Mouse (Mus musculus) myocyte (in vitro differentiated cells): ENCODE data around the gene Fam169a. TPM values are rescaled to one million over a fixed set of nuclear protein-coding genes. Genes with fewer than 3 reads are reported as not detected.
A peak's percentile ranks its signal among the peaks of the same experiment; 100 is the strongest.

Source experiments
- H3K27me3 ChIP-seq: one replicate; pipeline ENCODE4 v1.6.1; 2011; ENCODE audit not compliant: control insufficient read depth, insufficient read depth, insufficient read length
- H3K36me3 ChIP-seq: one replicate; pipeline ENCODE4 v1.6.1; 2011; ENCODE audit not compliant: control insufficient read depth, insufficient read depth
- H3K4me2 ChIP-seq: one replicate; pipeline ENCODE4 v1.6.1; 2011; ENCODE audit warnings: low read depth, control low read depth
- H3K4me3 ChIP-seq: one replicate; pipeline ENCODE4 v1.5.1; 2011; ENCODE audit warnings: mild to moderate bottlenecking, control low read depth, moderate library complexity
- H3K79me2 ChIP-seq: one replicate; pipeline ENCODE4 v1.6.1; 2011; ENCODE audit not compliant: control insufficient read depth, insufficient read depth
- H3ac ChIP-seq: one replicate; pipeline ENCODE4 v1.6.1; 2011; ENCODE audit not compliant: control insufficient read depth, insufficient read length
- CEBPB ChIP-seq: IDR thresholded peaks from 2 replicates; pipeline ENCODE4 v1.6.1; 2011; ENCODE audit warnings: mild to moderate bottlenecking, moderate library complexity; ENCODE audit not compliant: poor library complexity, insufficient read depth, severe bottlenecking
- E2F4 ChIP-seq: IDR thresholded peaks from one replicate; pipeline ENCODE4 v1.6.1; 2011; ENCODE audit warnings: mild to moderate bottlenecking, control low read depth, moderate library complexity; ENCODE audit not compliant: insufficient read depth
- MAX ChIP-seq: IDR thresholded peaks from one replicate; pipeline ENCODE4 v1.6.1; 2011; ENCODE audit warnings: low read depth, mild to moderate bottlenecking, control low read depth
- MYOD1 ChIP-seq, 3 experiments: IDR thresholded peaks; one replicate each; pipeline ENCODE4 v1.6.1; 2011; ENCODE audit warnings: control low read depth in 2 of 3, low read depth in 2 of 3, mild to moderate bottlenecking in 2 of 3, moderate library complexity in 1 of 3; ENCODE audit not compliant: insufficient read length in 2 of 3, control insufficient read depth in 1 of 3
- MYOG ChIP-seq, 3 experiments: IDR thresholded peaks; one replicate each; pipeline ENCODE4 v1.6.1; 2011; ENCODE audit warnings: control low read depth in 2 of 3, low read depth in 2 of 3, mild to moderate bottlenecking in 2 of 3; ENCODE audit not compliant: insufficient read length in 2 of 3, control insufficient read depth in 1 of 3, insufficient read depth in 1 of 3
- POLR2A ChIP-seq: IDR thresholded peaks from one replicate; pipeline ENCODE4 v1.6.1; 2011; ENCODE audit warnings: low read depth, mild to moderate bottlenecking, control low read depth, moderate library complexity; ENCODE audit not compliant: insufficient read length
- POLR2AphosphoS2 ChIP-seq: IDR thresholded peaks from one replicate; pipeline ENCODE4 v1.6.1; 2011; ENCODE audit warnings: low read depth, control low read depth; ENCODE audit not compliant: insufficient read length
- REST ChIP-seq: IDR thresholded peaks from one replicate; pipeline ENCODE4 v1.6.1; 2011; ENCODE audit warnings: mild to moderate bottlenecking, control low read depth, moderate library complexity; ENCODE audit not compliant: insufficient read depth, insufficient read length
- SRF ChIP-seq: IDR thresholded peaks from one replicate; pipeline ENCODE4 v1.6.1; 2011; ENCODE audit warnings: low read depth; ENCODE audit not compliant: control insufficient read depth, insufficient read length
- TCF12 ChIP-seq: IDR thresholded peaks from one replicate; pipeline ENCODE4 v1.6.1; 2011; ENCODE audit warnings: mild to moderate bottlenecking, control low read depth; ENCODE audit not compliant: poor library complexity, insufficient read depth, severe bottlenecking
- TCF3 ChIP-seq: IDR thresholded peaks from one replicate; pipeline ENCODE4 v1.6.1; 2011; ENCODE audit warnings: low read depth, control low read depth; ENCODE audit not compliant: insufficient read length
- USF1 ChIP-seq: IDR thresholded peaks from one replicate; pipeline ENCODE4 v1.6.1; 2011; ENCODE audit warnings: low read depth, mild to moderate bottlenecking, control low read depth, moderate library complexity
- polyA plus RNA-seq: library from polyadenylated mRNA; unstranded; fragments of >200 nt; fragmentation: generic; extraction: Trizol; gene quantifications from one replicate; pipeline ENCODE4 v1.2.1, GENCODE M21; 2012; ENCODE audit warnings: missing spikeins

Fam169a gene
- 0.08 TPM for polyA plus RNA-seq

DNA sequence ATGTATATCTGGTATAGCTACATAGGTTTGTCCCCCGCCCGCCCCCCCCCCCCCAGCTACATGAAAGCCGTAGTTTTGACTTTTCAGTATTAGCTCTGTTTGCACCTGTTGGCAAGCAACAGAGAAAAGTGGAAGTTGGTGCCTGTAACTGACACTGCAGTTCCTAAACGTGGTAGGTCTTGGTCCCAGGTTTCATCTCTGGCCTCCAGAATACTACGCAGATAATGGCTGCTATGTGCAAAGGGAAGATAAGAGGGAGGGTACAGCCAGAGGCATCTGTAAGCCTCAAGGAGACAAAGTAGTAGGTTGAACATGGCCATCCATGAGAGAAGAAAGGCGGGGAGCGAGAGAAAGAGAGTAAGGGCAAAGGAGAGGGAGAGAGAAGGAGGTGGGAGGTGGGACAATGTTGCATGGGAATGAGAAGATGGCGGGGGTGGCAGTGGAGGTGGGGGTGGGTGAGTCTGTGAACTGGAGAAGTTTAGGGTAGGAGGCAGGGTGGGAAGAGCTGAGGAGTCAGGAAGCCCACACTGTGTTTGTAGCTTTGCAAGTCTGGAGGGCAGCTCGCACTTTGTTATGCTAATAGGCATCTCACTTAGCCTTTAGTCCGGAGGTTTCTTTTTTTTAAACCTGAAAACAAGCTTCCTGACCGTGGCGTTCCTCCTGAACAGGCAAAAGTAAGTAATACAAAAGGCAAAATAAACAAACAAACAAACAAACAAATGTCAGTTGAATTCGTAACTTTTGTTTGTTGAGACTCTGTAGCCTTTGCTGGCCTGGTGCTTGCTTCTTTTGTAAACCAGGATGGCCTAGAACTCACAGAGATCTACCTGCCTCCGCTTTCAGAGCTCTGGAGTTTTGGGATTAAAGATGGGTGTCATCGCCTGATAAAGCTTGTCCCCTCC is at the start of gene Fam169a:
Gene Fam169a (plus strand): TSS at position 638 of the 902 bp plus-strand sequence.
- Histone ChIP-seq H3K36me3 (no peaks in the 10 kb centered on the region), H3ac (no peak within 1 kb of the TSS), H3K27me3 (peaks cover 19% of the 10 kb centered on the region), H3K79me2 (no peaks in the 10 kb centered on the region), H3K4me3 (no peak within 1 kb of the TSS), H3K4me2 (no peak within 1 kb of the TSS)
- no peak for TF ChIP-seq REST
- no peak for TF ChIP-seq MYOD1 (IDR thresholded peaks at IDR 0.05; ENCODE audit: control insufficient read depth in 1 of 3, insufficient read length in 2 of 3, low read depth in 2 of 3)
- no peak for TF ChIP-seq SRF
- no peak for TF ChIP-seq E2F4
- TF ChIP-seq MYOG (IDR thresholded peaks at IDR 0.05; ENCODE audit: control insufficient read depth in 1 of 3, insufficient read depth in 1 of 3, insufficient read length in 2 of 3, low read depth in 2 of 3), result no peak
- no peak for TF ChIP-seq POLR2A
- no peak for TF ChIP-seq MAX
- TF ChIP-seq TCF3, result no peak
- TF ChIP-seq POLR2AphosphoS2, result no peak
- TF ChIP-seq USF1, result no peak
- TF ChIP-seq CEBPB, result no peak
- TF ChIP-seq TCF12, result no peak

DNA sequence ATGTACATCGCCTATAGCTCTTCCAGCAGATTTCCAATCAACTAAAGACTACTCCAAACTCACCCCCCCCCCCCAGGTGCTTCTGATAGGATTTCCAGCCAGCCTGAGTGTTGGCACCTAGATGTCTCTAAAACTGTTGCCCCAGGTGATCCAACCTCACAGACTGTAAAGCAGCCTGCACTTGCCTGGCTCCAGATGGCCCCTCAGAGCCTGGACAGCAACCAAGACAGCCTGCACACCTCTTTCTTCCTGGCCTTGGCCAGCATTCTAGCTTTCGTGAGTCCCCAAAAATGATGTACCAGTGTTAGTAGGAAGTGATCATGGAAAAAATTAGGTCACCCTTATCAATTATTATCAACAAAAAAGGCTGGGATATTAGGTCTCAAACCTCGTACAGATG is 49.4 kb upstream of the Fam169a start:
- no peaks in the 10 kb centered on the region for H3K36me3 ChIP-seq
- H3K4me2 ChIP-seq, result no peak overlapping the region
- H3K79me2 ChIP-seq, result no peaks in the 10 kb centered on the region
- H3K27me3 ChIP-seq, result no peaks in the 10 kb centered on the region
- H3K4me3 ChIP-seq, result no peak overlapping the region
- no peak overlapping the region for H3ac ChIP-seq
- TF ChIP-seq TCF12 (no peak), E2F4 (no peak), REST (no peak), TCF3 (no peak), POLR2A (no peak), MYOD1 (IDR thresholded peaks at IDR 0.05; ENCODE audit: control insufficient read depth in 1 of 3, insufficient read length in 2 of 3, low read depth in 2 of 3) (no peak), MAX (no peak), USF1 (no peak), CEBPB (no peak), POLR2AphosphoS2 (no peak), SRF (no peak), MYOG (IDR thresholded peaks at IDR 0.05; ENCODE audit: control insufficient read depth in 1 of 3, insufficient read depth in 1 of 3, insufficient read length in 2 of 3, low read depth in 2 of 3) (no peak)

GRCm38 (mm10) chr13:97020122-97020521 is 47.0 kb upstream of the Fam169a start:
- H3K27me3 ChIP-seq, result no peaks in the 10 kb centered on the region
- H3K4me3 ChIP-seq, result no peak overlapping the region
- no peaks in the 10 kb centered on the region for H3K79me2 ChIP-seq
- no peak for TF ChIP-seq MYOD1 (IDR thresholded peaks at IDR 0.05; ENCODE audit: control insufficient read depth in 1 of 3, insufficient read length in 2 of 3, low read depth in 2 of 3)
- TF ChIP-seq TCF12, result no peak
- no peak for TF ChIP-seq TCF3
- no peak for TF ChIP-seq CEBPB
- no peak for TF ChIP-seq MAX
- peak; percentile 54 for TF ChIP-seq REST
- no peaks in the 10 kb centered on the region for H3K36me3 ChIP-seq
- H3K4me2 ChIP-seq, result no peak overlapping the region
- H3ac ChIP-seq, result no peak overlapping the region

GRCm38 (mm10) chr13:97021906-97022305 is 45.2 kb upstream of the Fam169a start:
- Histone ChIP-seq H3K27me3 (no peaks in the 10 kb centered on the region), H3ac (no peak overlapping the region), H3K4me2 (peak overlapping the region; percentile 7), H3K79me2 (no peaks in the 10 kb centered on the region), H3K4me3 (no peak overlapping the region), H3K36me3 (no peaks in the 10 kb centered on the region)
- no peak for TF ChIP-seq SRF
- TF ChIP-seq MYOD1 (IDR thresholded peaks at IDR 0.05; ENCODE audit: control insufficient read depth in 1 of 3, insufficient read length in 2 of 3, low read depth in 2 of 3), result peak; percentile 13 to 65 (median 52)
- TF ChIP-seq MYOG (IDR thresholded peaks at IDR 0.05; ENCODE audit: control insufficient read depth in 1 of 3, insufficient read depth in 1 of 3, insufficient read length in 2 of 3, low read depth in 2 of 3), result peak in 1 of 3 experiments; percentile 50

GRCm38 (mm10) chr13:97030075-97030474 is 37.0 kb upstream of the Fam169a start:
- Histone ChIP-seq H3K4me2 (no peak overlapping the region), H3K27me3 (no peaks in the 10 kb centered on the region), H3K4me3 (no peak overlapping the region), H3ac (no peak overlapping the region), H3K36me3 (no peaks in the 10 kb centered on the region), H3K79me2 (no peaks in the 10 kb centered on the region)
- TF ChIP-seq SRF (no peak), CEBPB (no peak), E2F4 (no peak), USF1 (no peak), TCF12 (no peak), POLR2AphosphoS2 (no peak), TCF3 (no peak), POLR2A (no peak), MYOG (IDR thresholded peaks at IDR 0.05; ENCODE audit: control insufficient read depth in 1 of 3, insufficient read depth in 1 of 3, insufficient read length in 2 of 3, low read depth in 2 of 3) (peak in 1 of 3 experiments; percentile 9), MAX (no peak), REST (no peak), MYOD1 (IDR thresholded peaks at IDR 0.05; ENCODE audit: control insufficient read depth in 1 of 3, insufficient read length in 2 of 3, low read depth in 2 of 3) (peak in 1 of 3 experiments; percentile 3)
